Mouse (Mus musculus) lung, adult 2 months (tissue): Measurements from ENCODE around the gene S100a7a. TPM values are rescaled to one million over a fixed set of nuclear protein-coding genes. Genes with fewer than 3 reads are reported as not detected.
A peak's percentile ranks its signal among the peaks of the same experiment; 100 is the strongest.

Source experiments
- DNase-seq: peaks from one replicate; pipeline ENCODE4 v3.0.0; 2022
- H3K4me1 ChIP-seq: fragments of 200-500 bp; 2 replicates; pipeline ENCODE4 v1.6.1; 2011; ENCODE audit warnings: low read length; ENCODE audit not compliant: control insufficient read depth, insufficient read depth
- H3K4me3 ChIP-seq: fragments of 200-500 bp; replicated peaks from 2 replicates; pipeline ENCODE3; 2011; ENCODE audit warnings: low read depth, mild to moderate bottlenecking, control low read depth, low read length; ENCODE audit errors: extremely low read depth
- CTCF ChIP-seq: fragments of 200-500 bp; IDR thresholded peaks from 2 replicates; pipeline ENCODE4 v1.5.1; 2011; ENCODE audit warnings: mild to moderate bottlenecking, low read length, control low read depth; ENCODE audit not compliant: insufficient read depth
- POLR2A ChIP-seq: fragments of 200-500 bp; IDR thresholded peaks from 2 replicates; pipeline ENCODE4 v1.6.1; 2011; ENCODE audit warnings: low read depth, mild to moderate bottlenecking, control low read depth, low read length, borderline replicate concordance; ENCODE audit errors: extremely low read depth
- WGBS: fragments of 180-500 bp; shearing (Covaris S2); methylation state at CpG from one replicate; pipeline ENCODE4 v1.1.7; 2018; 5-methylcytosine and 5-hydroxymethylcytosine counted together
- polyA plus RNA-seq: library from polyadenylated mRNA; depleted of rRNA; stranded (reverse); fragments of >200 nt; gene quantifications from 2 replicates; pipeline ENCODE4 v1.2.3, GENCODE M21; 2012; rRNA removed

The S100a7a gene
- 0.51 and 5.6 TPM in 2 replicates for polyA plus RNA-seq

GRCm38 (mm10) chr3:90653717-90654116 is at the start of gene S100a7a:
S100a7a (plus strand) TSS chr3:90654017.
- TF ChIP-seq CTCF (no peak), POLR2A (no peak)
- no peaks in the 10 kb centered on the region for H3K4me1 ChIP-seq
- no peak within 1 kb of the TSS for H3K4me3 ChIP-seq
- DNase-seq: no peak

DNA sequence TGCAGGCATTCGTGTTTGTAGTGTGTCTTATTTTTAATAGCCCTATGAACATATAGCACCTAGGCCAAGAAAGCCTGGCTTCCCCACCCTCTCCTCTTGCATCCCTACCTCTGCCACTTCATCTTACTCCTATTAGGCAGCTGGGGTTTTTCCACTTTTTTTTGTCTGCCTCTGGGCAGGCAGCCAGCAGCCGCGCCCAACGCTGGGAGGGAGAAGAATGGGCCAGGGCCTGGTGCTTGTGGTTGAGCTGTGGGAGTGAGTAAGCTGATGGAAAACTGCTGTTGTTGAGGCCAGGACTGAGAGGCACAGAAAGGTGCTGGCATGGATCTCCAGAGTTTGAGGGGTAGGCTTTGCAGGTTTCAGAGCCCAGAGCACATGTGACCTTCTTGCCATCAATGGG is 49.4 kb upstream of the S100a7a start:
- DNase-seq: peak; percentile 79
- 30% methylated on average over 4 of the region's 4 CpGs for WGBS
- TF ChIP-seq CTCF (no peak), POLR2A (no peak)
- H3K4me3 ChIP-seq: no peak overlapping the region
- H3K4me1 ChIP-seq: peaks cover 2% of the 10 kb centered on the region; the same call in 1 of the 2 replicates

DNA sequence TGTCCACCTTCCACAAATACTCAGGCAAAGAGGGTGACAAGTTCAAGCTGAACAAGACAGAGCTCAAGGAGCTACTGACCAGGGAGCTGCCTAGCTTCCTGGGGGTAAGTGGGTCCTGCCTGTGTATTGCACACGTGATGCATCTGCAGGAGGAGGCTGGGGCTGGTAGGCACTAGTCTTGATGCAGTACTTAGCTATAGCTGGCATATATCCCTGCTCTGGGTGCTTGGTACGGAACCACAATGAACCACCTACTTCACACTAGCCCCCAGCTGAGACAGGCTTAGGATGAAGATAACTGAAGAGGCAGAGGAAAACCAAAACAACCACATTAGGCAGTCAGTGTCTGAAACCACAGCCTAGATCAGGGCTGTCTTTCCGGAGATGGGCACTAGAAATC is 48.8 kb upstream of the S100a7a start:
- H3K4me1 ChIP-seq: peaks cover 2% of the 10 kb centered on the region; the same call in 1 of the 2 replicates
- no peak for TF ChIP-seq CTCF
- TF ChIP-seq POLR2A: no peak
- no peak for DNase-seq
- 78% methylated on average over 3 of the region's 3 CpGs for WGBS
- no peak overlapping the region for H3K4me3 ChIP-seq

DNA sequence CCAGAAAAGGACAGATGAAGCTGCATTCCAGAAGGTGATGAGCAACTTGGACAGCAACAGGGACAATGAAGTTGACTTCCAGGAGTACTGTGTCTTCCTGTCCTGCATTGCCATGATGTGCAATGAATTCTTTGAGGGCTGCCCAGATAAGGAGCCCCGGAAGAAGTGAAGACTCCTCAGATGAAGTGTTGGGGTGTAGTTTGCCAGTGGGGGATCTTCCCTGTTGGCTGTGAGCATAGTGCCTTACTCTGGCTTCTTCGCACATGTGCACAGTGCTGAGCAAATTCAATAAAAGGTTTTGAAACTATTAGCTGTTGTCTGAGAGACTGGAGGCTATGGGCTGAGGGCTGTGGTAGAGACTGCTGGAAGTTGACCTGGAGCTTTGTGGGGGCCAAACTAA is 48.1 kb upstream of the S100a7a start:
- DNase-seq: no peak
- no peak for TF ChIP-seq POLR2A
- Histone ChIP-seq H3K4me1 (peaks cover 2% of the 10 kb centered on the region; the same call in 1 of the 2 replicates), H3K4me3 (no peak overlapping the region)
- 74% methylated on average over 2 of the region's 2 CpGs for WGBS

DNA sequence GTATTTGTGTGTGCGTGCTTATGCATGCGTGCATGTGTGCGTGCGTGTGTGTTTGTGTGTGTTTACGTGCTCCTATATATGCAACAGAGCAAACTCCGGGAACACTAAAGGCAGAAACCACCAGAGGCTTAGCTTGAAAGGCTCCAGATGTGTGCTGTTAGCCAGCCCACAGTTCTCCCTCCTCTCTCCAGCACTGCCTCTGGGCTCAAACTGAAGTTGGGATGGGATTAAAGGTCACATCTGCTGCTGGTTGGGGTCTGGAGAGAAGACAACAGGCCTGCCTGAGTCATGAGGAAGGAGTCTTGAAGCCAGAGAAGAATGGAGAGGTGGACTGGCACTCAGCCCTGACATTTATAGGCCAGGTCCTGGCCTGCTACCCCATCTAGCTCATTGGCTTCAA is 47.6 kb upstream of the S100a7a start:
- Histone ChIP-seq H3K4me1 (peaks cover 2% of the 10 kb centered on the region; the same call in 1 of the 2 replicates), H3K4me3 (no peak overlapping the region)
- 88% methylated on average over 6 of the region's 6 CpGs for WGBS
- DNase-seq: no peak
- no peak for TF ChIP-seq POLR2A
- no peak for TF ChIP-seq CTCF

DNA sequence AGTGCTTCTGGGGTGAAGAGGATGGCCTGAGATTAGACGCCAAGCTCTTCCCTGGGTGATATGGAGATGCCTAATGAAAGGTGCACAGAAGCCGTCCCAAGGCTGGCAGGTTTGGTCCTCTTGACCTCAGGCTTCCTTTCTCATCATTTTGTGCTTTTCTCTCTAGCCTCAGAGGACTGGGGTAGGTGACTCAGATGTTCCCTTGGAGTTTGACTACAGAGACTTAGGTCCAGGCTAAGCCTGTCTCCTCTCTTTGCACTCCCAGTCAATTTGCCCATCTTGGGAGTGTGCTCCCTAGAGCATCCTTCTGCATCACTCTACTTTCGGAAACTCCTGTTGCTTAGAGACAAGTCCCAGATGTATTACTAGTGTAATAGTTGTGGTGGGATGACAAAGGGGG is 46.5 kb upstream of the S100a7a start:
- no peak overlapping the region for H3K4me3 ChIP-seq
- WGBS: 75% methylated on average over 3 of the region's 3 CpGs
- DNase-seq: no peak
- H3K4me1 ChIP-seq: peaks cover 2% of the 10 kb centered on the region; the same call in 1 of the 2 replicates
- no peak for TF ChIP-seq POLR2A
- no peak for TF ChIP-seq CTCF

DNA sequence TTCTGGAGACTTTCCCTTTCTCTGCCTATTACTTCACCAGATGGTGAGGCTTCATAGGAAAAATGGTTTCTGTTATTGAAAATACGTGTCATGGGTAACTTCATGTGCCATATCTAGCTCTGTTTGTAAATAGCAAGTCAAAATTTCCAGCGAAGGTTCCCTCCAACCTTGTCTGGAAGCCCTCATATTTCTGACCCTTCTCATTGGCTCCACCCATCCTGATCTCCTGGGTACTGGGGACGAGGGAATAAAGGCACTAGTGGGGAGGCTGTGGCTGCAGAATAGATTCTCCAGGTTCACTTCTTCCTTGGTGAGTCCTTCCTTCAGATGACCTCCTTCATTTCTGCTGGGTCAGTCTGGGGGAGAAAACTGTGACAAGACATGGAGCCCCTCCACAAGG is 45.6 kb upstream of the S100a7a start, which contains the start of gene S100a5:
S100a5 (plus strand) TSS at position 301 of the 400 bp plus-strand sequence.
- peaks cover 2% of the 10 kb centered on the region; the same call in 1 of the 2 replicates for H3K4me1 ChIP-seq
- WGBS: 71% methylated on average over 3 of the region's 3 CpGs
- no peak for DNase-seq
- no peak for TF ChIP-seq POLR2A
- no peak for TF ChIP-seq CTCF
- H3K4me3 ChIP-seq: no peak within 1 kb of the TSS

DNA sequence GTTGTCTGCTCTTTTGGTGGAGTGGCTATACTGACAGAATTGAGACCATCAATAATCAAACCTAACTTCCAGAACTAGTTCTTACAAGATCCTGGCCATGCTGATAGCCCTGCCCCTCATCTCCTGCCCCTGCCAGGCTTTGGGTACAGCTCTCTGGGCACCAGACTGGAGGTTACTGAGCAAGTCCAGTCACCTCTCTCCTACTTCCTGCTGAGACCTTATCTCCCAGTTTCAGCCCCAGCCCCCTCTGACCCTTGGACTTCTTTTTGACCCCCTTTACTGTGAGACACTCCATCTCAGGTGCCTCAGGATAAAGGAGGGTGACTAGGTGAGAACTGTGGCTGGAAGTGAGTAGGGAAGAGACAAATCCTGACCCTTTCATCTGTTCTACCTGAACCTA is 44.7 kb upstream of the S100a7a start:
- DNase-seq: no peak
- TF ChIP-seq CTCF (no peak), POLR2A (no peak)
- Histone ChIP-seq H3K4me3 (no peak overlapping the region), H3K4me1 (peaks cover 2% of the 10 kb centered on the region; the same call in 1 of the 2 replicates)

DNA sequence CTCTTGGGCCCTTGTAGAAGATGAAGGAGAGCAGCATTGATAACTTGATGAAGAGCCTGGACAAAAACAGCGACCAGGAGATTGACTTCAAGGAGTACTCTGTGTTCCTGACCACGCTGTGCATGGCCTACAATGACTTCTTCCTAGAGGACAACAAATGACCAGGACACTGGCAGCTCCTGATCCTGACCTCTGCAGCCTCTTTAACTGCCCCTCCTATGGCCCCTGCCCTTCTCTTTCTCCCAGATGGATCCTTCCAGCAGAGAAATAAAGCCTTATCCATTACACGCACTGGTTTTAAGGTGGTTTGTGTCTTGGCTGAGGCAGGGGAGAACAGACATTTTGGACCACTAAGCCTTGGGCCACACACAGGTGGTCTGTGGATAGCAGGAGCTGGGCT is 42.3 kb upstream of the S100a7a start:
- TF ChIP-seq CTCF (no peak), POLR2A (no peak)
- Histone ChIP-seq H3K4me1 (0 out of 2 replicates have a peak, but pooled peaks cover 2% of the 10 kb centered on the region), H3K4me3 (no peak overlapping the region)
- no peak for DNase-seq
- WGBS: 90% methylated on average over 3 of the region's 3 CpGs

DNA sequence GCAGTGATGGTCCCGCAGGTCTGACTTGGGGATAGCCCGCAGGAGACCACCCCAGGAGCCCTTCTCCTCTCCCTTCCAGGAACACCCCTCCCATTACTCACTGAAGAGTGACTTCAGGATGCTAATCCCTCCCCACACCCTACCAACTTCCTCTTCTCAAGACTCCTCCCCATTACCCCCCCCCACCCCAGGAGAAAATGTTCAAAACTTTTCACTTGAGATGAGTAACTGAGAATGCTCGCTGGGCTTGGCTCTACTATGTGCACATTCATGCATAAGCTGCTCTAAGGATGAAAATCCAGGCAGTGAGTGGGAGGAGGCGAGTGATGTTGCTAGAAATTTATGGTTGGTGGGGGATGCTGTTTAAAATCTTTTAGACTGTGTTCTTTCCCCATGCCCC is 41.8 kb upstream of the S100a7a start:
- DNase-seq: no peak
- H3K4me1 ChIP-seq: 0 out of 2 replicates have a peak, but pooled peaks cover 2% of the 10 kb centered on the region
- WGBS: 55% methylated on average over 4 of the region's 4 CpGs
- TF ChIP-seq POLR2A: no peak
- no peak for TF ChIP-seq CTCF
- no peak overlapping the region for H3K4me3 ChIP-seq
